Mouse (Mus musculus) mature B cell (primary cell): ENCODE results near the gene Actrt2.

Experiments used
- in situ Hi-C: fragments of 300-500 bp; cut with MboI; formaldehyde crosslinking; loops from 2 replicates; pipeline ENCODE4 v1.14.3; 2019

Actrt2 gene

DNA sequence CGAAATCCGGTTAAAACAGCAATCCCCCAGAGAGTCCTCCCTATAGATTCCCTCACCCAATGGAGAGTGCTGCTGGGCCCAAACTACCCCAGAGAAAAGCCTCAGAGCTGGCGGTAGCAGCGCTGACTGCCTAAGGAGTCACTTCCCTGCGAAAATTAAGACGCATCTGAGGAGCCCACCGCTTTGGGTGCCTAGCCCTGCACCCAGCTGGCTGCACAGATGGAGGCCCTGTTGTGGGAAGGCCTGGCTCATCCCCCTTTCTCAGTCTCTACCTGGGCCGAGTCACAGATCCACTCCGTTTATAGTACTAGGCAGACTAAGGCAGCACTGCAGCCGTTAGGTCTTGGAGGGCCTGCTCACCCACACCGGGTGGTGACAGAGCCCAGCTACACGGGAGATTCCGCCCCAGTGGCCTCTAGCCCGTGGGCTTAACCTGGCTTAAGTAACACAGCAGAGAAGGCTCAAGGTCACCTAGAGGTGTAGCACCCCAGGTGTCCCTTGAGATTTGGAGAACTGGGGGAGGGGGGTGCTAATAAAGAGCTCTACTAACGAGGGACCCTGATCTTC, 29.3 kb downstream of the Actrt2 start:
- in situ Hi-C loops: no loop called here

DNA sequence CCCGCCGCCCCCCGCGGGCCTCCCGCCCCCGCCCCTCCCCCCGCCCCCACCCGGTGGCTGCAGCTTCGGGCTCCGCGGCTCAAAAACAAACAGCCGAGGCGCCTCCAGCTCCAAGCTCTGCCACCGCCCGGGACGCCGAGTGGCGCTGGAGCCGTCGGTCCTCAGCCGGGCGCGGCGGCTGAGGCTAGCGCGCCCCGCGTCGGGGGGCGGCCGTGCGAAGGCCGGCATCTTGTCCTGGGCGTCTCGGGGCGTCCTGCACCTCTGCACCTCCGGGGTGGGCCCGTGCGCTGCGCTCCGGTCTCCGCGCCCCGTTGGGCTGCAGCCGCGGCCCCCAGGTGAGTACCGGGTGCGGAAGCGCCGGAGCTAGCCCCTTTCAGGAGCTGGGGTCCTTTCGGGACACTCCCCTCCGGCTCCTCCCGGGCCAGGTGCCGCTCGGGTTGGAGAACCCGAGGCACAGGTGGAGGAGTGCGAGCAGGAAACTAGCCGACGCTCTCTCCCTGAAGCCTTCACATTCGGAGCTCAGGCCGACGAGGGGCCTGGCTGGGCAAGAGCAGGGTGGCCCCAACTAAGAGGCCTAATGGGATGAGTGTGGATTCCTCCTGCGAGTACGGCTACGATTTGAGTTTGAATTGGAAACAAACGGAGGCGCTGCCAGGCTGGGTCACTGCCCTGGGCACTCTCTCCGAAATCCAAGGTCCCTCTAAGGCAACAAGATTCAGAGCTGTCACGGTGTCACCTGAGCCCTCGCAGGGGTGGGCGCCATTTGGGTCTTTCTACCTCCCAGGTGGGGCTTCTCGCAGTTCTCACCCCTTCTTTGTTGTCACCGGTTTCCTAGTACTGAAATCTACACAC, 30.0 kb downstream of the Actrt2 start:
- in situ Hi-C loops: no loop called here

DNA sequence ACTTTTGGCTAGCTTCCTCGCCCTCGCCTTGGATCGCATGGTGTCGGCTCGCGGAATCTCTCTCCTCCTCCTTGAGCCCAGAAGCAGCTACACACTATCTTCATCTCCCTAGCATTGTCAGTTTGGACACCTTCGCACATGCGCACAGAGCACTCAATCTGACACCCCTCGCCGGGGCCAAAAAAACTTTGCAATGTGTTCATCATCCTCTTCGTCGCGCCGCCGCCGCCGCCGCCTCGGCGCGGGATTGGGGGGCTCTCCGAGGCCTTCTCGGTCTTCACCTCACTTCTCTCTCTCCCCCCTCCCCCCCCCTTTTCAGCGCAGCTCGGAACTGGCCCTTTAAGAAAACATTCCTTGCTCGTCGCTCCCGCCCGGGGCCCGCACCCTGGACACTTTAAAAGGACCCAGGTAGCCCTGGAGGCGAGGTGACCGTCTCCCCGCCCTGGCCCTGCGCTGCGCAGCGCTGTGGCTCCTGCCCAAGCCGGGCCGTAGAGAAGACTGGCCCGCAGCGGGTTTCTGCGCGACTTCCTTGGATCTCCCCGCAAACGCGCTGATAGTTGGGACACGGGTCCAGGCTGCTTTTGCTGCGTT, 30.9 kb downstream of the Actrt2 start, which contains the start of gene Prdm16:
Gene Prdm16, minus strand, starts transcription at position 153 of the 591 bp plus-strand sequence.
- in situ Hi-C loops: no loop called here

DNA sequence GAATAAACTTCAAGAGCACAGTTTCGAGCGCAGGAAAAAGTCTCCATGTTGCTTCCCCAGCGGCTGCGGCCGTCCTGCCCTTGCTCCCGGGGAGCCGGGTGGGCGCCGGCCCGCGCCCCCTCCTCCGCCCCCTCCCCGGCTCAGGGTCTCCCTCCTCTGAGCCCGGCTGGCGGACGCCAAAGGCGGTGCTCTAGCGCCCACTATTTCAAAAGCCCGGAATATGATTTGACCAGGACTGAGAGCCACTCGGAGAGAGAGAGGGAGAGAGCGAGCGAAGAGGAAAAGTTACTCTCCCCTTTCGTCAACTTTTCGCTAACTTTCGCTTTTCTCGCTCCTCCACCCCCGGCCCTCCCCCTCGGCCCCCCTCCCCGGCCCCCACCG, 31.6 kb downstream of the Actrt2 start:
- in situ Hi-C loops: no loop called here

DNA sequence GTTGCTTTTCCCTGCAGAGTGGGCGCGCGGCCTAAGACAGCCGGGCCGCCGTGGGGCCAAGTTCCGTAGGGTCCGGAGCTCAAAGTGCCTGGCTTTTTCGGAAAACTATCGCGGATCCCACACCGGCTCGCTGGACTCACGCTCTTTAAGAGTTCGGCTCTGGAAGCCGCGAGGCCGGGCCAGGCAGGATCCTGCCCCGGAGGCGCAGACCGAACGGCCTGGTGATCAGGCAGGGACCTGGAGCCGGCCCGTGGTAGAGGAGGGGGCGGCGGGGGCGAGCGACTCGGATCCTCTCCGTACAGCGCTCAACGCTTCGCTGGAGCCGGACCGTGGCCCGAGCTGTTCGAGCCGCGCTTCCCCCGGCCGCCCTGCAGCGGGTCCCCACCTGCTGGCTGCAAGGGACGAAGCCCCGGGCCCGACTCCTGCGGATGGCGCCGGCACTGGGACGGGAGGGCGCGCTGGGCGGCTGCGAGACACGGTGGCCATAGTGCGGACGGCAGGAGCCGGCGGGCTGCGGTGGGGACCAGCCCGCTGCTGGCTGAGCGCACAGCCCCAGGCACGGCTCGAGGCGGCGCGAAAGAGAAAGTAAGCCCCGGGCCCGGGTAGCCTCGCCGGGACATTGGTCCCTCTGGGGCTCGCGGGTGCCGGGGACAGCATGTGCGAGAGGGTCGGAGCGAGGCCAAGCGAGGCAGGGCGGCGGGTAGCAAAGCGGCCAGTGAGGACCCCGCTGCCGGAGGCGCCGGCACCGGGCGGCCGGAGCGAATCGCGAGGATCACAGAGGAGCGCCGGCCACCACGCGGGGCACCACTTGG, 32.2 kb downstream of the Actrt2 start:
- in situ Hi-C loops: no loop called here

DNA sequence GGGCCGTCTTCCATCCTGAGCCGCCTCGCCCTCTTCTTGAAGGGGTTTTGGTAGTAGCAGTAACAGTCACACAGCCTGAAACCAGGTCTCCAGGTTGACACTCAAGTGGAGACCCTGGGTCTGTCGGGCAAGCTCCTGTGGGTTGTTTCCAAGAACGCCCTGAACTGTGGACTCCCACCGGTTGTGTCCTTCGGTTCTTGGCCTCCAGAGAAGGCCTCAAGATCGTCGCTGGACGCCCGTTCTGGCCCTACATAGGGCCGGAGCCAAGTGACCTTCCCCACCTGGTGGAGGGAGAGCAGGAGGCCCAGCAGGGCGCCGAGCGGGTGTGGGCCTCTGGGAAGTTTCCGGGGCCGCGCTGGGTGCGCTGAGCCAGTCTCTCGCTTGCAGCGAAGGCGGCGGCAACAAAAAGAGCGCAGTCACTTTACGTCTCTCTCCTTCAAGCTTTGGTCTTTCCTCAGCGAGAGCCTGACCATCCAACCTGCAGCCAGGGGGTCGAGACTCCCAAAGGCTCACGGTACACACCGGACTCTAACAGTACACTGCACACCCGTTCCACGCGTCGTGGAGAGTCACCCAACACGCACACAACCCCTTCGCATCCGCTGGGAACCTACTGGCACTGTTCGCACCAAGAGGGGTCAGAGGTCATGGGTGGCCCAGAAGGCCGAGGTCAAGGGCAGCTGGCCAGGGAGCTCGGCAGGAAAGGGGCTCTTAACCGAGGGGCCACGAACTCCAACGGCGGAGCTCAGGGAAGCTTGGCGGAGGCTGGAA, 33.0 kb downstream of the Actrt2 start:
- in situ Hi-C loops: no loop called here

DNA sequence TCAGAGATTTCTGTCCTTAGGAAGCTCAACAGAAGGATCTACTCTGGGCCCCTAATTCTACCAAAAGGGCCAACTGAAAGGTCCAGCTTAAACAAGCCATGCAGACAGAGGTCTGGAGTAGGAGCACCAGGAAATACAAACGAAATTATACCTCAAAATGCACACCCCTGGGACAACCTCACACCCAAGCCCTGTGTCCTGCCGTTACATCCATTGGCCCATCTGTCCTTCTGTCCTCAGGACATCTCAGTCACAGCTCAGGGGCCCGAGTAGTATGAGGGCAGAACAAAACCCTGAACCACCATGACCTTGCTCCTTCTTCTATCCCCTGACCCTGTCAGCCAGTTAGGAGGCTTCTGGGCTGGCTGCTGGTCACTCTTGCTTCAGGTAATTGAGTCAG, 33.7 kb downstream of the Actrt2 start:
- in situ Hi-C loops: no loop called here

DNA sequence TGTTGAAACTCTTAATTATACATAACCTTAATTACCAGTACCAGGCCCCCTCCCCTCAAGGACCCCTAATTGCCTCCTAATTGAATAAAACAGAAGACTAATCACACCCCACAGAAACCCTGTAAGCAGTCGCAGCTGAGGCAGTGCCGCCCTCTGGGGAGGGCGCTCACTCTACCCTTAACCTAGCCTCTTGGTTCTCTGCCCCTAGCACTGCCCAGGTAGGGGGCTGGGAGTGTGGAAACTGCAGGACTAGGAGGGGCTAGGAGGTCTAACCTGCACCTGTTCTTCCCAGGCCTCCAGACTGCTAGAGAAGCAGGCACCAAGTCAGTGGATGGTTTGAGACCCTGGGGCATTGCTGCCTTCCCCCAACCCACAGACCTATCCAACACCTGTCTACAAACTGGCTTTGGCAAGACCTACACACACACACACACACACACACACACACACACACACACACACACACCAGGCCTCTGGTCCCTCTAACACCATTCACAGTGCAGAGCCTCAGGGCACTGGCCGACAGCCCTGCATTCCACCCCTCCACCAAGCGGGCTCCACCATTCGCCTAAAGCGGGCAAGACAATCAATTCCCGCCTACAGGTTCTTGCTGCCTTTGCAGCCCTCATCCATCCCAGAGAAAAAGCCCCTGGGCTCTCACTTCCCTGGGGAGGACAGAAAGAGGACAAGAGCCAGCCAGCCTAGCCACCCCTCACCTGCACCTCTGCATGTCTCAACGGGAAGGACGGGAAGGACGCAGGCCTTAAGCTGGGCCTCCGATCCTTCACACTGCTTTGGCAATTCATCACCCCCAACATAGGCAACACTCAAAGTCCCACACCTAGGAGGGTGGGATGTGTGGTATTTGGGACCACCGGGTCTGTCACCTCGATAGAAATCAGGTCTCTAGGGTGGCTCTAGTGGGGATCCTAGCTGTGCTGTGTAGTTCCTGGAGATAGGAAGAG, 34.6 kb downstream of the Actrt2 start:
- in situ Hi-C loops: no loop called here

DNA sequence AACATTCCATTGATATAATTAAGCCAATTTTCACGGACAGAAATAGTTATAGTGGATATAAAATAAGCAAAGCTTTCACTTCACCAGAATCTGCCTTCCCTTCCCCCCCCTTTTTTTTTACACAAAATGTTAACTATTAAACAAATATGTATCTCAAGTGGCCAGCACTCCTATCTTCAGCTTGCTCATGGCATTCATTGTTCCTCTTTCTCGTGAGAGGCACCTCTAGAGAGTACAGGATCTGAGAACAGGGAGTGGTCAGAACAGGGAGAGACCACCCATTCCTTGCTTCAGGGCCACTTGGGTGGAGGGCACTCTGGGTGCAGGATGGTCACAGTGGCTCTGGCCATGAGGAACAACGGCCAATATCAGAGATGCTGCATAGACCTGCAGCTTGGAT, 36.9 kb downstream of the Actrt2 start:
- in situ Hi-C loops: no loop called here

DNA sequence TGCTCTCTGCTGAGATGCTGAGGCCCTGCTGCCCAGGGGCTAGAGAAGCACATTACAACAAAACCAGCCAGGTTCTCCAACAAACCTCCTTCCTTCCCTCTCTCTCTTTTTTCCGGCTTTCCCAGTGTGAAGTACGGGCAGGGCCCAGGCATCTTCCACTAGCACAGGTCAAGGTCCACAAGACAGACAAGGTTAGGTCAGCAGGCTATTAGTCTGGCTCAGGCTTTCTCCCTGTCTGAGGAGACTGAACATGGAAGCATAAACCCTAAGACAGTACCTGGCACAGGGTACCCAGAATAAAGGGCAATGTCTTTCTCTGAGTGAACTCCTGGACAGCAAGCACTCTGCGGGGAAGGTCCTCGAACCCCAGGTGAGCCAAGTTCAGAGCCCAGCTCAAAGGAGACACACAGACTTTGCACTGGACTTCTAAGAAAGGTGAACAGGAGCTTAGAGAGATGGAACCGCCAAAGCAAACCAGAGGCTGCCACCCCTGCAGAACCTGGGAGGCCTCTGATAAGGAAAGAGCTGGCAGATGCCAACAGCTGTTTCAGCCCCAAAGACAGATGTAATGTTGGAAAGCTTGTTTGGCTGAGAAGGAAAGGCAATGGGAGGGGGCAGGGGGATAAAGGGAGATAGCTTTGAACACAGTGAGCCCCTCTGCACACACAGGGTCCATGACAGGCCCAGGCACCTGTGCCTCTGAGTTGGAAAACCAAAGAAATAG, 40.1 kb downstream of the Actrt2 start:
- in situ Hi-C loops: no loop called here

DNA sequence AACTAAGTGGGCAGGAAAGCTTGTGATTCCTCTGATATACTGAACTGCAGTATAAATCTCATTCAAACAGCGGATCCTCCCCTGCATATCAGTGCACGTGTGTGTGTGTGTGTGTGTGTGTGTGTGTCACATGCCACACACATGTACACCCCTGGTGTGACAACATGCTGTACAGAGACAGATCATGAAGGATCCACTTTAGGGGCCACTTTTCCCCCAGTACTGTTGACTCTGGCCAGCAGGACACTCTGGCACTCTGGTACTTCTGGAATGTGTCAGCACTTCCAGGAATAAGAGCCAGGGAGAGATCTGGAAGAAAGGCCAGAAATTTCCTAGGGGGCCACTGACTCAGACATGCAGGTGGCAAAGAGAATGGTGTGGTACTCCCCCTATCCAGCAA, 41.4 kb downstream of the Actrt2 start:
- in situ Hi-C loops: no loop called here

DNA sequence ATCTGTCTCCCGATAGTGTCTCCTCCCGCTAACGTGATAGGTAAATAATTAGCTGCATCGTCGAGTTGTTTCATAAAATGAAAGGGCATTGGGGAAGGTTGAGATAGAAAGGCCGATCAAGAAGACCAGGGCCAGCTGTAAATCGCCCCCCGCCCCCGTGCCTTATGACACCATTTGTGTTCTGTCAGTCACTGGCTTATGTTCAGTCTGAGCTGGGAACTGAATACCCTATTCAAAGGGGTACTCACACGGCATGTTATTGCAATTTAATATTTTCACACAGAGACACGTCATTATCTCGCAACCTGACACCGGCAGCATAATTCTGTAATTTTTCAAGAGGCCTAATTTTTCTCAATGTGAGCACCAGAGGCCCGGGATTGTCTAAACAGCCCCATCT, 42.0 kb downstream of the Actrt2 start:
- in situ Hi-C loops: no loop called here

DNA sequence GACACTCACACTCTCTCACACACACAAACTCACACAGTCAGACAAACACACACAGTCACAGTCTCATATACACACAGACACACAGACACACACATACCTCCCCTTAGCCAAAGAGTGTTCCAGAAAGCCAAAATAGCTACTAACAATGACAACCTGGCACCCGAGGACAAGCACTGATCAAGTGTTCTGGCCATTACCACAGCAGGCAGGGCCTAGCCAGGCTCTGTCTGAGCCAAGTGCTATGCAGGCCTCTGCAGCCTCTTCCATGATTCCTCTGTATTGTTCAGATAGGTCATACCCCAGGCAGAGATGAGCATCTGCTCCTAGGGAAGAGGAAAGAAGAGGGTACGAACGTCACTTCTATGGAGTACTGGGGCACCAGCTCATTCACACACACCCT, 44.4 kb downstream of the Actrt2 start:
- in situ Hi-C loops: no loop called here

DNA sequence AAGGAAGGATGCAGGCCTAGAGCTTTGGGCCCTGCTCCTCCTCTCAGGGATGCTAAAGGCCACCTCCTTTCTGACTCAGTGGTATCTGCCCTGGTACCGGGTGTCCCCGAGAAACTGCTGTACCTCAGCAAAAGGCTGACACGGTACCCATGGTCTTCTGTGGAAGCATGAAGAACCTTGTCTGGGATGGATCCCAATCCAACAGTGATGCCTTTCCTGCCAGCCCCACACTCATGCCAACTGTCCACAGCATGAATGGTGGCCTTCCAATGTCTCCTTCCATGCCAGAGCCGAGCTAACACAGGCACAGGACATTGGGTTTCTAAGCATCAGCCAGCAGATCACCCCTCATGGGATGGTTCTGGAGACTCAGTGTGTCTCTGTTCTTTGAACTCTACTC, 45.1 kb downstream of the Actrt2 start:
- in situ Hi-C loops: no loop called here
